Mouse (Mus musculus): ENCODE results near the gene Tnip1. TPM values are rescaled to one million over a fixed set of nuclear protein-coding genes. Genes with fewer than 3 reads are reported as not detected.
"Not testable (repeated sequence)": the region's sequence is repeated elsewhere in the genome, so short reads cannot be mapped to it uniquely, and the experiment has no call there.

Tnip1 gene
- polyA plus RNA-seq, 1 experiment: 121 TPM

- peak; percentile 99 for DNase-seq
- peak; percentile 56; the same call in 1 of the 2 replicates for TF ChIP-seq CTCF (IDR thresholded peaks at IDR 0.05; ENCODE audit: borderline replicate concordance, control insufficient read depth, extremely low read depth, insufficient read depth, low read length, poor library complexity)
- peak; percentile 94 for TF ChIP-seq POLR2A (IDR thresholded peaks at IDR 0.05; ENCODE audit: control insufficient read depth, extremely low read depth, insufficient read depth, low read length, poor library complexity)
- H3K27me3 ChIP-seq (ENCODE audit: control insufficient read depth, insufficient read depth, low read length): no peaks in the 10 kb centered on the region
- peak overlapping the region; percentile 84 for H3K27ac ChIP-seq (ENCODE audit: control insufficient read depth, insufficient read depth, low read length)
- 1% methylated on average over 59 of the region's 59 CpGs for WGBS
- peaks cover 47% of the 10 kb centered on the region for H3K4me1 ChIP-seq (replicated peaks; ENCODE audit: control insufficient read depth, insufficient read depth, low read length)
- H3K4me3 ChIP-seq (ENCODE audit: control insufficient read depth, insufficient read depth, low read length): peak overlapping the region; percentile 90
- no peaks in the 10 kb centered on the region for H3K36me3 ChIP-seq (ENCODE audit: control insufficient read depth, insufficient read depth, low read length)
Observed at GRCm38 (mm10) chr11:54955735-54956480, 6.8 kb downstream of the Tnip1 start.

- WGBS: 32% methylated on average over 10 of the region's 10 CpGs
- not testable (repeated sequence) for H3K27me3 ChIP-seq (ENCODE audit: control insufficient read depth, insufficient read depth, low read length); H3K36me3 ChIP-seq (ENCODE audit: control insufficient read depth, insufficient read depth, low read length); H3K27ac ChIP-seq (ENCODE audit: control insufficient read depth, insufficient read depth, low read length); DNase-seq
- peaks cover 47% of the 10 kb centered on the region for H3K4me1 ChIP-seq (replicated peaks; ENCODE audit: control insufficient read depth, insufficient read depth, low read length)
- peak overlapping the region; percentile 90 for H3K4me3 ChIP-seq (ENCODE audit: control insufficient read depth, insufficient read depth, low read length)
Observed at GRCm38 (mm10) chr11:54955400-54955734, 7.3 kb downstream of the Tnip1 start.

- H3K36me3 ChIP-seq (ENCODE audit: control insufficient read depth, insufficient read depth, low read length): no peaks in the 10 kb centered on the region
- no peak for DNase-seq
- H3K4me1 ChIP-seq (replicated peaks; ENCODE audit: control insufficient read depth, insufficient read depth, low read length): peaks cover 42% of the 10 kb centered on the region
- 94% methylated on average over 8 of the region's 8 CpGs for WGBS
- no peaks in the 10 kb centered on the region for H3K27me3 ChIP-seq (ENCODE audit: control insufficient read depth, insufficient read depth, low read length)
- no peak overlapping the region for H3K27ac ChIP-seq (ENCODE audit: control insufficient read depth, insufficient read depth, low read length)
- H3K4me3 ChIP-seq (ENCODE audit: control insufficient read depth, insufficient read depth, low read length): no peak overlapping the region
- TF ChIP-seq CTCF (IDR thresholded peaks at IDR 0.05; ENCODE audit: borderline replicate concordance, control insufficient read depth, extremely low read depth, insufficient read depth, low read length, poor library complexity) (no peak), POLR2A (IDR thresholded peaks at IDR 0.05; ENCODE audit: control insufficient read depth, extremely low read depth, insufficient read depth, low read length, poor library complexity) (no peak)
Observed at GRCm38 (mm10) chr11:54954716-54955115, 8.0 kb downstream of the Tnip1 start.

- no peak overlapping the region for H3K4me3 ChIP-seq (ENCODE audit: control insufficient read depth, insufficient read depth, low read length)
- TF ChIP-seq CTCF (IDR thresholded peaks at IDR 0.05; ENCODE audit: borderline replicate concordance, control insufficient read depth, extremely low read depth, insufficient read depth, low read length, poor library complexity) (no peak), POLR2A (IDR thresholded peaks at IDR 0.05; ENCODE audit: control insufficient read depth, extremely low read depth, insufficient read depth, low read length, poor library complexity) (no peak)
- H3K36me3 ChIP-seq (ENCODE audit: control insufficient read depth, insufficient read depth, low read length): no peaks in the 10 kb centered on the region
- H3K27ac ChIP-seq (ENCODE audit: control insufficient read depth, insufficient read depth, low read length): no peak overlapping the region
- no peaks in the 10 kb centered on the region for H3K27me3 ChIP-seq (ENCODE audit: control insufficient read depth, insufficient read depth, low read length)
- WGBS: 83% methylated on average over 9 of the region's 9 CpGs
- no peak for DNase-seq
- H3K4me1 ChIP-seq (replicated peaks; ENCODE audit: control insufficient read depth, insufficient read depth, low read length): peaks cover 36% of the 10 kb centered on the region
Observed at GRCm38 (mm10) chr11:54953993-54954446, 8.7 kb downstream of the Tnip1 start.

- 82% methylated on average over 6 of the region's 6 CpGs for WGBS
- Histone ChIP-seq H3K36me3 (ENCODE audit: control insufficient read depth, insufficient read depth, low read length) (no peaks in the 10 kb centered on the region), H3K4me1 (replicated peaks; ENCODE audit: control insufficient read depth, insufficient read depth, low read length) (peaks cover 23% of the 10 kb centered on the region), H3K27me3 (ENCODE audit: control insufficient read depth, insufficient read depth, low read length) (no peaks in the 10 kb centered on the region), H3K27ac (ENCODE audit: control insufficient read depth, insufficient read depth, low read length) (no peak overlapping the region), H3K4me3 (ENCODE audit: control insufficient read depth, insufficient read depth, low read length) (no peak overlapping the region)
- no peak for DNase-seq
- TF ChIP-seq CTCF (IDR thresholded peaks at IDR 0.05; ENCODE audit: borderline replicate concordance, control insufficient read depth, extremely low read depth, insufficient read depth, low read length, poor library complexity) (no peak), POLR2A (IDR thresholded peaks at IDR 0.05; ENCODE audit: control insufficient read depth, extremely low read depth, insufficient read depth, low read length, poor library complexity) (no peak)
Observed at GRCm38 (mm10) chr11:54952651-54953050, 10.1 kb downstream of the Tnip1 start.

- WGBS: 94% methylated on average over 6 of the region's 6 CpGs
- DNase-seq: no peak
- TF ChIP-seq CTCF (IDR thresholded peaks at IDR 0.05; ENCODE audit: borderline replicate concordance, control insufficient read depth, extremely low read depth, insufficient read depth, low read length, poor library complexity) (no peak), POLR2A (IDR thresholded peaks at IDR 0.05; ENCODE audit: control insufficient read depth, extremely low read depth, insufficient read depth, low read length, poor library complexity) (no peak)
- H3K4me3 ChIP-seq (ENCODE audit: control insufficient read depth, insufficient read depth, low read length): no peak overlapping the region
- H3K27me3 ChIP-seq (ENCODE audit: control insufficient read depth, insufficient read depth, low read length): no peaks in the 10 kb centered on the region
- H3K4me1 ChIP-seq (replicated peaks; ENCODE audit: control insufficient read depth, insufficient read depth, low read length): peaks cover 14% of the 10 kb centered on the region
- H3K27ac ChIP-seq (ENCODE audit: control insufficient read depth, insufficient read depth, low read length): no peak overlapping the region
- no peaks in the 10 kb centered on the region for H3K36me3 ChIP-seq (ENCODE audit: control insufficient read depth, insufficient read depth, low read length)
Observed at GRCm38 (mm10) chr11:54950684-54951083, 12.0 kb downstream of the Tnip1 start.

GRCm38 (mm10) chr11:54949717-54950116 lies 13.0 kb downstream of the Tnip1 start:
- no peak overlapping the region for H3K4me3 ChIP-seq (ENCODE audit: control insufficient read depth, insufficient read depth, low read length)
- H3K27me3 ChIP-seq (ENCODE audit: control insufficient read depth, insufficient read depth, low read length): no peaks in the 10 kb centered on the region
- TF ChIP-seq CTCF (IDR thresholded peaks at IDR 0.05; ENCODE audit: borderline replicate concordance, control insufficient read depth, extremely low read depth, insufficient read depth, low read length, poor library complexity) (no peak), POLR2A (IDR thresholded peaks at IDR 0.05; ENCODE audit: control insufficient read depth, extremely low read depth, insufficient read depth, low read length, poor library complexity) (no peak)
- H3K4me1 ChIP-seq (replicated peaks; ENCODE audit: control insufficient read depth, insufficient read depth, low read length): peaks cover 12% of the 10 kb centered on the region
- no peak for DNase-seq
- WGBS: 87% methylated on average over 1 of the region's 1 CpGs
- no peak overlapping the region for H3K27ac ChIP-seq (ENCODE audit: control insufficient read depth, insufficient read depth, low read length)
- H3K36me3 ChIP-seq (ENCODE audit: control insufficient read depth, insufficient read depth, low read length): no peaks in the 10 kb centered on the region
